Mouse (Mus musculus): ENCODE measurements around the gene F2rl1.

DNA sequence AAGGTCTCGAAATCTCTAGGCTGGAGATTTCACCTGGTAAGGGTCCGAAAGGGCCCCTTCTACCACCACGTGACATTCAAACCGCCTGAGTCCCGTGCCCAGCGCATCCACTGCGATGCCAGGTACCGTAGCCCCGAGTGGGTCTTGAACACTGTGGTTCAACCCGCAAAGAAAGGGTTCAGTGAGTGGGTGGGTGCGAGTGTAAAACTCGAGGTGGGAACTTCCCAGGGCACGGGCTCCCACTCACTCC, 678 bp downstream of the F2rl1 start:
- TF ChIP-seq CTCF (IDR thresholded peaks at IDR 0.05; ENCODE audit: extremely low read depth, insufficient read depth, insufficient read length, insufficient replicate concordance): no peak
- TF ChIP-seq POLR2A (IDR thresholded peaks at IDR 0.05; ENCODE audit: low read depth, low read length): no peak

Measured in spleen, adult 2 months (tissue).